Mouse (Mus musculus) lung, embryonic 16.5 days (tissue): Measurements from ENCODE around the gene Fos. TPM values are rescaled to one million over a fixed set of nuclear protein-coding genes. Genes with fewer than 3 reads are reported as not detected.
A peak's percentile ranks its signal among the peaks of the same experiment; 100 is the strongest.

Source experiments
- ATAC-seq: fragments of 200-750 bp; cut with Nextera tagmentation; 2 replicates; pipeline ENCODE4 v1.8.0; 2017; ENCODE audit warnings: low read depth, mild to moderate bottlenecking, moderate library complexity
- H3K27ac ChIP-seq: fragments of 300-500 bp; sonication (generic); 2 replicates; pipeline ENCODE4 v1.5.1; 2014; ENCODE audit warnings: mild to moderate bottlenecking, control low read depth, low read length
- H3K27me3 ChIP-seq: fragments of 300-500 bp; sonication (generic); 2 replicates; pipeline ENCODE4 v1.6.1; 2014; ENCODE audit warnings: low read depth, low read length, mixed read lengths; ENCODE audit not compliant: control insufficient read depth, insufficient read depth
- H3K36me3 ChIP-seq: fragments of 300-500 bp; sonication (generic); 2 replicates; pipeline ENCODE4 v1.6.1; 2014; ENCODE audit warnings: low read length; ENCODE audit not compliant: control insufficient read depth, insufficient read depth
- H3K4me1 ChIP-seq: fragments of 300-500 bp; sonication (generic); replicated peaks from 2 replicates; pipeline ENCODE4 v1.6.1; 2014; ENCODE audit warnings: low read length, mixed read lengths; ENCODE audit not compliant: control insufficient read depth, insufficient read depth
- H3K4me2 ChIP-seq: fragments of 300-500 bp; sonication (generic); 2 replicates; pipeline ENCODE4 v1.6.1; 2014; ENCODE audit warnings: low read depth, low read length, control low read depth
- H3K4me3 ChIP-seq: fragments of 300-500 bp; sonication (generic); 2 replicates; pipeline ENCODE4 v1.5.1; 2014; ENCODE audit warnings: mild to moderate bottlenecking, low read length, control low read depth
- H3K9ac ChIP-seq: fragments of 300-500 bp; sonication (generic); 2 replicates; pipeline ENCODE4 v1.6.1; 2014; ENCODE audit warnings: low read length, control low read depth
- H3K9me3 ChIP-seq: fragments of 300-500 bp; sonication (generic); 2 replicates; pipeline ENCODE4 v1.6.1; 2016; ENCODE audit warnings: low read length; ENCODE audit not compliant: control insufficient read depth
- WGBS: fragments of 180-500 bp; shearing (Covaris S2); extraction: QIAGEN DNeasy Blood & Tissue Kit; methylation state at CpG from one replicate; pipeline ENCODE4 v1.1.7; 2014; 5-methylcytosine and 5-hydroxymethylcytosine counted together
- polyA plus RNA-seq: library from polyadenylated mRNA; unstranded; fragments of >200 nt; fragmentation: Nextera tagmentation; extraction: Ambion mirVana; gene quantifications from 2 replicates; pipeline ENCODE4 v1.2.1, GENCODE M21; 2015

Fos gene
- polyA plus RNA-seq, 1 experiment from 2014 or later = 6.8 TPM

GRCm38 (mm10) chr12:85492084-85492645 is 18.5 kb downstream of the Fos start:
- H3K9ac ChIP-seq = no peak overlapping the region
- peak; percentile 66 for ATAC-seq
- H3K9me3 ChIP-seq = no peaks in the 10 kb centered on the region
- peak overlapping the region; percentile 18; the same call in 1 of the 2 replicates for H3K4me3 ChIP-seq
- no peaks in the 10 kb centered on the region for H3K36me3 ChIP-seq
- H3K27me3 ChIP-seq = no peaks in the 10 kb centered on the region
- H3K4me2 ChIP-seq = peak overlapping the region; percentile 43
- 19% methylated on average over 16 of the region's 16 CpGs for WGBS
- no peak overlapping the region for H3K27ac ChIP-seq
- H3K4me1 ChIP-seq = peaks cover 5% of the 10 kb centered on the region

- H3K27ac ChIP-seq = no peak overlapping the region
These were observed 22.6 kb downstream of the Fos start for GRCm38 (mm10) chr12:85496336-85496735.

GRCm38 (mm10) chr12:85496755-85497154 is 23.1 kb downstream of the Fos start:
- no peaks in the 10 kb centered on the region for H3K27me3 ChIP-seq
- no peaks in the 10 kb centered on the region for H3K36me3 ChIP-seq
- WGBS = 13% methylated on average over 7 of the region's 7 CpGs
- peaks cover 3% of the 10 kb centered on the region; the same call in 1 of the 2 replicates for H3K4me1 ChIP-seq
- no peak overlapping the region for H3K4me2 ChIP-seq
- no peaks in the 10 kb centered on the region for H3K9me3 ChIP-seq
- peak; percentile 45; the same call in 1 of the 2 replicates for ATAC-seq
- no peak overlapping the region for H3K27ac ChIP-seq
- H3K4me3 ChIP-seq = no peak overlapping the region
- H3K9ac ChIP-seq = no peak overlapping the region

More at GRCm38 (mm10) chr12:85496336-85496735, 22.6 kb downstream of the Fos start:
- Histone ChIP-seq H3K4me1 (peaks cover 3% of the 10 kb centered on the region; the same call in 1 of the 2 replicates), H3K9me3 (no peaks in the 10 kb centered on the region), H3K27me3 (no peaks in the 10 kb centered on the region), H3K9ac (no peak overlapping the region), H3K4me2 (no peak overlapping the region), H3K36me3 (no peaks in the 10 kb centered on the region), H3K4me3 (no peak overlapping the region)
- 74% methylated on average over 7 of the region's 7 CpGs for WGBS
- no peak for ATAC-seq

DNA sequence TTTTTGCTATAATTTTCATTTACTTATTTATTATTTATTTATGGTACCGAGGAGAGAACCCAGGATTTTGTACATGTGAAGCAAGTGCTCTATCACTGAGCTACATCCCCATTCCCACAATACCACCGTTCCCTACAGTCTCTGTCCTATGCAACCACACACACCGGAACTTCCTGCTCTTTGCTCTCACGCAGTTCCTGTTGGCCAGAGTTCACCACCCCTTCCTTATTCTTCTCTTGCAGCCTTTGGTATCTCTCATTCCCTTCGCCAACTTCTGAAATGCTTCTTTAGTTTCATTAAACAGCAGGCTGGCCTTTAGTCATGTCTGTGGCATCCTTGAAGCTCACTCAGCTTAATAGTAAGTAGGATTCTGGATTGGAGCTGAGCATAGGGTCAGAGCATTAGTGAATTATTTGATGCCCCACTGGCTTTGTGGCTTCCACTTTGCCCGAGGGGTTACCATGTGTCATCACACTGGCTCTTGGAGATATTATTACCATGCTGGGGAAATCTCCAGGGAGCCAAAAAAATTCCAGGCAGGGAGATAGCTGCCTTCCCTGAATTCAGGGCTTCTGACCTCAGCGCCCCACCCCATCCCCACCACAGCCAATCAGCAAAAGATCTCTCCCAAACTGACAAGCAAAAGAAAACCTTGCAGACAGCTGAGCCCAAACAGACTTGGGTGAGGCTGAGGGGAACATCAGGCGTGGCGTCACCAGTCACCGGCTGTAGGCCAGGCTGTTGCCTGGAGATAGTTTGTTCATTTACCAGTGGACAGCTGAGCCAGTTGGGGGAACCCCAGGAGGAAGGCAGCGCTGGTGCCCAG is 23.8 kb downstream of the Fos start:
- no peak overlapping the region for H3K9ac ChIP-seq
- H3K27me3 ChIP-seq = no peaks in the 10 kb centered on the region
- H3K4me3 ChIP-seq = no peak overlapping the region
- H3K9me3 ChIP-seq = no peaks in the 10 kb centered on the region
- H3K36me3 ChIP-seq = no peaks in the 10 kb centered on the region
- peaks cover 3% of the 10 kb centered on the region; the same call in 1 of the 2 replicates for H3K4me1 ChIP-seq
- ATAC-seq = peak; percentile 56; the same call in 1 of the 2 replicates
- 56% methylated on average over 11 of the region's 11 CpGs for WGBS
- H3K27ac ChIP-seq = no peak overlapping the region
- H3K4me2 ChIP-seq = no peak overlapping the region

DNA sequence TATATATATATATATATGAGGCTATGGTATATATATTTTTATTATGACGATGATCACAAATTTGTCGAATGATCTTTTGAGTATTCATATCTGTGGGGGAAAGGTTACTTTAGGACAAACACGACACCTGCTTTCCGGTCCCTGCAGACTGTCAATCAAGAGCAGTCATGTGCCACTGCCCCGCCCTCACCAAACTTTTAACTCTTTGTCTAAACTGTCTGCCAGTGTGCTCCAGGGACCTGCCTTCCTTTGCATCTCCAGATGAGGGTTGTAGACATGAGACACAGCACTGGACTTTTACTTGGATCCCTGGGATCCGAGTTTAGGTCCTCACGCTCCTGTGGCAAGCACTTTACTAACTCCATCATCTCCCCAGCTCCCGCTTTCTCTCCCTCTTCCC is 25.3 kb downstream of the Fos start:
- H3K9me3 ChIP-seq = no peaks in the 10 kb centered on the region
- H3K27me3 ChIP-seq = no peaks in the 10 kb centered on the region
- no peaks in the 10 kb centered on the region for H3K36me3 ChIP-seq
- no peak overlapping the region for H3K4me3 ChIP-seq
- peaks cover 3% of the 10 kb centered on the region; the same call in 1 of the 2 replicates for H3K4me1 ChIP-seq
- no peak for ATAC-seq
- no peak overlapping the region for H3K9ac ChIP-seq
- no peak overlapping the region for H3K4me2 ChIP-seq
- 73% methylated on average over 8 of the region's 8 CpGs for WGBS
- H3K27ac ChIP-seq = no peak overlapping the region

DNA sequence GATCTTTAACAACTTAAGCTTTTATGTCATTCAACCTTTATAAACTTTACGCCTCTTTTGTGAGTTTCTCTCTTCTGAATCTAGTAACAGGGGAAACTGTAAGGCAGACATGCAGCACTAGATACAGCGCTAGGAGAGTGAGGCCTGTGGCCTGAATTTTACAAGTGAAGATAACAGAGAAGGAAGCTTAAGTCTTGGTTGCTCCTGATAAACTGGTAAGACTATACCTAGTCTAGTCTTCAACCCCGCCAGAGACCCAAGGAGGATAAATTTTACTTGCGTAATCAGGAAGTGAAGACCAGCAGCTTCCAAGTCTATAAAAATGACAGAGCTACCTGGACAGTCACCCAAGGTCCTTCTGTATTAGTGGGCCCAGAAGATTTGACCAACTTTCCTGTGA is 29.0 kb downstream of the Fos start:
- Histone ChIP-seq H3K36me3 (no peaks in the 10 kb centered on the region), H3K4me1 (peaks cover 3% of the 10 kb centered on the region; the same call in 1 of the 2 replicates), H3K9ac (no peak overlapping the region), H3K4me2 (no peak overlapping the region), H3K27ac (no peak overlapping the region), H3K9me3 (peaks cover 5% of the 10 kb centered on the region), H3K27me3 (no peaks in the 10 kb centered on the region), H3K4me3 (no peak overlapping the region)
- no peak for ATAC-seq
- WGBS = 92% methylated on average over 4 of the region's 4 CpGs

- Histone ChIP-seq H3K4me3 (no peak overlapping the region), H3K9me3 (peaks cover 5% of the 10 kb centered on the region), H3K27me3 (no peaks in the 10 kb centered on the region), H3K36me3 (no peaks in the 10 kb centered on the region), H3K4me1 (no peaks in the 10 kb centered on the region), H3K9ac (no peak overlapping the region), H3K27ac (no peak overlapping the region), H3K4me2 (no peak overlapping the region)
- 14% methylated on average over 3 of the region's 3 CpGs for WGBS
- ATAC-seq = no peak
These were observed 34.5 kb downstream of the Fos start for GRCm38 (mm10) chr12:85508235-85508634.

DNA sequence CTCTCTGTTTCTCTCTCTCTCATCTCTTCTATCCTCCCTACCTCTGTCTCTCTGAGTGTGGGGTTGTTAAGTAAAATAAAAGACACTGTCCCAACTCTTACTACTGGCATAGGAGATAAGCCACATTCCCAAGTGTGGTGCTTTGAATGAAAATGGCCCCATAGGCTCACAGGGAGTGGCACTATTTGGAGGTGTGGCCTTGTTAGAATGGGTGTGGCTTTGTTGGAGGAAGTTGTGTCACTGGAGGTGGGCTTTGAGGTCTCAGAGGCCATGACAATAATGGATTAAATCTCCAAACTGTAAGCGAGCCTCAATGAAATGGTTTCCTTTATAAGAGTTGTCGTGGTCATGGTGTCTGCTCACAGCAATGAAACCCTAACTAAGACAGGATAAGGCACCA is 36.3 kb downstream of the Fos start:
- no peak for ATAC-seq
- Histone ChIP-seq H3K4me2 (no peak overlapping the region), H3K27me3 (no peaks in the 10 kb centered on the region), H3K4me3 (no peak overlapping the region), H3K4me1 (no peaks in the 10 kb centered on the region), H3K36me3 (no peaks in the 10 kb centered on the region), H3K27ac (no peak overlapping the region), H3K9ac (no peak overlapping the region), H3K9me3 (peaks cover 1% of the 10 kb centered on the region)
- 92% methylated on average over 2 of the region's 2 CpGs for WGBS

DNA sequence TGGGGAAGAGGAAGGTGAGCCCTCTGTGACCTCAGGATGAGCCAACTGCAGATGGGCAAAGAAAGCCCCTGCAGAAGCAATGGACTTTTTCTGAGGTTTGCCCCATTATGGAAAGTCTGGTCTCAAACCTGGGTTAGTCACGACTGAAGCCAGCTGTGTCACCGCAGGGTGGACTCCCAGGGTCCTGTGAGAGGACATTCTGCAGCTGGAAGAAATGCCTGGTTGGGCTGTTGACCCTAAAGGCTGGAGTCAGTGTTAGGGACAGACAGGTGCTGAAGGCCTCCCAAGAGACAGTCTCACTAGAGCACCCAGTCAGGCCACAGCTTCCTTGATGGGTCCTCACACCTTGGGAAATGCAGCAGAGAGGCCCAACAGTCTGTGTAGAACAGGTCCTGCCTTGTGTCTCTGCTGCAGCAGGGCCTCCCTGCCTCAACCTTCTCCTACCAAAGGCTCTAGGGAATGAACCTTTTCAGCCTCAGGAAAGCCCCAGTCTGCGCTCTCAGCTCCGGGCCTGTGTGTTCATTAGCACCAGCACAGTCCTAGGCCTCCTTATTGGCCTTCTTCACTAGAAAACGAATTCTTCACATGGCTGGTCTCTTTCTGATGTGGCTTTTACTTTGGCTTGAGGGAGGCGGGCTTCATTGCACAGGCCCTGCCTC is 40.2 kb downstream of the Fos start:
- H3K9ac ChIP-seq = no peak overlapping the region
- H3K4me3 ChIP-seq = no peak overlapping the region
- no peaks in the 10 kb centered on the region for H3K9me3 ChIP-seq
- no peaks in the 10 kb centered on the region for H3K36me3 ChIP-seq
- ATAC-seq = no peak
- no peak overlapping the region for H3K4me2 ChIP-seq
- no peaks in the 10 kb centered on the region for H3K4me1 ChIP-seq
- H3K27ac ChIP-seq = no peak overlapping the region
- no peaks in the 10 kb centered on the region for H3K27me3 ChIP-seq
- 79% methylated on average over 6 of the region's 6 CpGs for WGBS
